Mouse (Mus musculus) forebrain, embryonic 14.5 days (tissue): ENCODE data around the gene Ppfia4. TPM values are rescaled to one million over a fixed set of nuclear protein-coding genes. Genes with fewer than 3 reads are reported as not detected.

ENCODE experiments used
- ATAC-seq: fragments of 200-750 bp; cut with Nextera tagmentation; 2 replicates; pipeline ENCODE4 v1.8.0; 2017; ENCODE audit warnings: mild to moderate bottlenecking, moderate library complexity
- DNase-seq: peaks from one replicate; pipeline ENCODE4 v3.0.0-alpha.2; 2015; ENCODE audit warnings: low spot score
- H3K27ac ChIP-seq: fragments of 300-500 bp; sonication (generic); 2 replicates; pipeline ENCODE4 v1.5.1; 2014; ENCODE audit warnings: low read depth, mild to moderate bottlenecking, control low read depth, low read length, moderate library complexity
- H3K27me3 ChIP-seq: fragments of 300-500 bp; sonication (generic); replicated peaks from 2 replicates; pipeline ENCODE4 v1.6.1; 2014; ENCODE audit warnings: low read length, control low read depth, mixed read lengths; ENCODE audit not compliant: control insufficient read depth, insufficient read depth
- H3K36me3 ChIP-seq: fragments of 300-500 bp; sonication (generic); 2 replicates; pipeline ENCODE4 v1.6.1; 2014; ENCODE audit warnings: low read length, control low read depth; ENCODE audit not compliant: control insufficient read depth, insufficient read depth
- H3K4me1 ChIP-seq: fragments of 300-500 bp; sonication (generic); 2 replicates; pipeline ENCODE4 v1.6.1; 2014; ENCODE audit warnings: antibody characterized with exemption, low read length, control low read depth; ENCODE audit not compliant: control insufficient read depth, insufficient read depth
- H3K4me2 ChIP-seq: fragments of 300-500 bp; sonication (generic); 2 replicates; pipeline ENCODE4 v1.6.1; 2014; ENCODE audit warnings: mild to moderate bottlenecking, control low read depth, low read length
- H3K4me3 ChIP-seq: fragments of 300-500 bp; sonication (generic); 2 replicates; pipeline ENCODE4 v1.5.1; 2014; ENCODE audit warnings: low read depth, low read length, control low read depth
- H3K9ac ChIP-seq: fragments of 300-500 bp; sonication (generic); 2 replicates; pipeline ENCODE4 v1.6.1; 2014; ENCODE audit warnings: mild to moderate bottlenecking, low read length, control low read depth, moderate library complexity
- H3K9me3 ChIP-seq: fragments of 300-500 bp; sonication (generic); replicated peaks from 2 replicates; pipeline ENCODE4 v1.6.1; 2016; ENCODE audit warnings: low read length, control low read depth, mixed read lengths; ENCODE audit not compliant: control insufficient read depth
- WGBS: fragments of 180-500 bp; shearing (Covaris S2); extraction: QIAGEN DNeasy Blood & Tissue Kit; methylation state at CpG from one replicate; pipeline ENCODE4 v1.1.7; 2014; 5-methylcytosine and 5-hydroxymethylcytosine counted together
- polyA plus RNA-seq: library from polyadenylated mRNA; unstranded; fragments of >200 nt; fragmentation: Nextera tagmentation; extraction: Ambion mirVana; gene quantifications from 2 replicates; pipeline ENCODE4 v1.2.1, GENCODE M21; 2014

The Ppfia4 gene
- polyA plus RNA-seq, 1 experiment from 2014 or later = 5.0 TPM

- H3K9ac ChIP-seq = no peak overlapping the region
- peaks cover 21% of the 10 kb centered on the region for H3K36me3 ChIP-seq
- 80% methylated on average over 8 of the region's 8 CpGs for WGBS
- no peak overlapping the region for H3K4me3 ChIP-seq
- no peak overlapping the region for H3K27ac ChIP-seq
- H3K27me3 ChIP-seq = no peaks in the 10 kb centered on the region
- DNase-seq = no peak
- 0 out of 2 replicates have a peak, but pooled peaks cover 6% of the 10 kb centered on the region for H3K4me1 ChIP-seq
- no peak for ATAC-seq
- H3K4me2 ChIP-seq = no peak overlapping the region; the same call in 1 of the 2 replicates
- H3K9me3 ChIP-seq = no peaks in the 10 kb centered on the region
Measured at GRCm38 (mm10) chr1:134342781-134343310, 10.1 kb upstream of the Ppfia4 start.

GRCm38 (mm10) chr1:134342278-134342664, 9.5 kb upstream of the Ppfia4 start:
- 67% methylated on average over 2 of the region's 2 CpGs for WGBS
- no peaks in the 10 kb centered on the region for H3K27me3 ChIP-seq
- no peak for ATAC-seq

GRCm38 (mm10) chr1:134341641-134342277, 9.0 kb upstream of the Ppfia4 start:
- no peaks in the 10 kb centered on the region for H3K27me3 ChIP-seq
- no peak overlapping the region for H3K9ac ChIP-seq
- WGBS = 84% methylated on average over 5 of the region's 5 CpGs
- no peak for ATAC-seq
- no peak overlapping the region for H3K4me2 ChIP-seq
- no peak overlapping the region for H3K4me3 ChIP-seq
- DNase-seq = no peak
- 0 out of 2 replicates have a peak, but pooled peaks cover 6% of the 10 kb centered on the region for H3K4me1 ChIP-seq
- H3K9me3 ChIP-seq = no peaks in the 10 kb centered on the region
- H3K27ac ChIP-seq = no peak overlapping the region
- peaks cover 11% of the 10 kb centered on the region; the same call in 1 of the 2 replicates for H3K36me3 ChIP-seq

More at GRCm38 (mm10) chr1:134342278-134342664, 9.5 kb upstream of the Ppfia4 start:
- H3K27ac ChIP-seq = no peak overlapping the region
- DNase-seq = no peak
- no peak overlapping the region for H3K4me2 ChIP-seq
- no peak overlapping the region for H3K9ac ChIP-seq
- peaks cover 16% of the 10 kb centered on the region; the same call in 1 of the 2 replicates for H3K36me3 ChIP-seq
- no peak overlapping the region for H3K4me3 ChIP-seq
- H3K9me3 ChIP-seq = no peaks in the 10 kb centered on the region
- 0 out of 2 replicates have a peak, but pooled peaks cover 6% of the 10 kb centered on the region for H3K4me1 ChIP-seq

- no peak overlapping the region for H3K4me2 ChIP-seq
- DNase-seq = no peak
- no peaks in the 10 kb centered on the region for H3K9me3 ChIP-seq
- WGBS = 94% methylated on average over 18 of the region's 18 CpGs
- H3K27ac ChIP-seq = no peak overlapping the region
- H3K27me3 ChIP-seq = no peaks in the 10 kb centered on the region
- no peaks in the 10 kb centered on the region for H3K36me3 ChIP-seq
- no peak overlapping the region for H3K9ac ChIP-seq
- H3K4me3 ChIP-seq = no peak overlapping the region
- H3K4me1 ChIP-seq = 0 out of 2 replicates have a peak, but pooled peaks cover 6% of the 10 kb centered on the region
- no peak for ATAC-seq
Measured at GRCm38 (mm10) chr1:134339757-134340619, 7.3 kb upstream of the Ppfia4 start.

GRCm38 (mm10) chr1:134339162-134339561, 6.4 kb upstream of the Ppfia4 start:
- no peaks in the 10 kb centered on the region for H3K27me3 ChIP-seq
- no peak overlapping the region for H3K9ac ChIP-seq
- H3K4me2 ChIP-seq = no peak overlapping the region
- no peak overlapping the region for H3K27ac ChIP-seq
- ATAC-seq (no peak), DNase-seq (no peak)
- H3K9me3 ChIP-seq = no peaks in the 10 kb centered on the region
- no peaks in the 10 kb centered on the region for H3K36me3 ChIP-seq
- WGBS = 93% methylated on average over 7 of the region's 7 CpGs
- 0 out of 2 replicates have a peak, but pooled peaks cover 1% of the 10 kb centered on the region for H3K4me1 ChIP-seq
- H3K4me3 ChIP-seq = no peak overlapping the region

GRCm38 (mm10) chr1:134336958-134337710, 4.4 kb upstream of the Ppfia4 start:
- H3K36me3 ChIP-seq = no peaks in the 10 kb centered on the region
- H3K27me3 ChIP-seq = no peaks in the 10 kb centered on the region
- no peaks in the 10 kb centered on the region for H3K4me1 ChIP-seq
- H3K9ac ChIP-seq = no peak overlapping the region
- ATAC-seq (no peak), DNase-seq (no peak)
- H3K4me2 ChIP-seq = no peak overlapping the region
- H3K4me3 ChIP-seq = no peak overlapping the region
- H3K27ac ChIP-seq = no peak overlapping the region
- no peaks in the 10 kb centered on the region for H3K9me3 ChIP-seq
- WGBS = 88% methylated on average over 11 of the region's 11 CpGs

- DNase-seq (no peak), ATAC-seq (no peak)
- Histone ChIP-seq H3K27me3 (no peaks in the 10 kb centered on the region), H3K4me1 (no peaks in the 10 kb centered on the region), H3K9ac (no peak overlapping the region), H3K36me3 (no peaks in the 10 kb centered on the region), H3K4me2 (no peak overlapping the region), H3K4me3 (no peak overlapping the region), H3K9me3 (no peaks in the 10 kb centered on the region), H3K27ac (no peak overlapping the region)
- WGBS = 90% methylated on average over 12 of the region's 12 CpGs
Measured at GRCm38 (mm10) chr1:134335924-134336810, 3.4 kb upstream of the Ppfia4 start.
